Mouse (Mus musculus) heart, embryonic 15.5 days (tissue): ENCODE results near the gene Aldh3b3. TPM values are rescaled to one million over a fixed set of nuclear protein-coding genes. Genes with fewer than 3 reads are reported as not detected.
A peak's percentile ranks its signal among the peaks of the same experiment; 100 is the strongest.

Experiments used
- ATAC-seq: fragments of 200-750 bp; cut with Nextera tagmentation; replicated peaks from 2 replicates; pipeline ENCODE4 v1.8.0; 2017; ENCODE audit warnings: low read depth, moderate TSS enrichment; ENCODE audit not compliant: insufficient number of reproducible peaks, insufficient read depth, low FRiP score
- H3K27ac ChIP-seq: fragments of 300-500 bp; sonication (generic); 2 replicates; pipeline ENCODE4 v1.5.1; 2015; ENCODE audit warnings: mild to moderate bottlenecking, inconsistent platforms
- H3K27me3 ChIP-seq: fragments of 300-500 bp; sonication (generic); 2 replicates; pipeline ENCODE4 v1.6.1; 2015; ENCODE audit warnings: inconsistent platforms
- H3K36me3 ChIP-seq: fragments of 300-500 bp; sonication (generic); 2 replicates; pipeline ENCODE4 v1.6.1; 2015; ENCODE audit warnings: mild to moderate bottlenecking, inconsistent platforms
- H3K4me1 ChIP-seq: fragments of 300-500 bp; sonication (generic); replicated peaks from 2 replicates; pipeline ENCODE4 v1.6.1; 2015; ENCODE audit warnings: inconsistent platforms
- H3K4me2 ChIP-seq: fragments of 300-500 bp; sonication (generic); 2 replicates; pipeline ENCODE4 v1.6.1; 2015; ENCODE audit warnings: inconsistent platforms, mild to moderate bottlenecking, moderate library complexity
- H3K4me3 ChIP-seq: fragments of 300-500 bp; sonication (generic); 2 replicates; pipeline ENCODE4 v1.5.1; 2015; ENCODE audit warnings: mild to moderate bottlenecking, inconsistent platforms
- H3K9ac ChIP-seq: fragments of 300-500 bp; sonication (generic); 2 replicates; pipeline ENCODE4 v1.6.1; 2015; ENCODE audit warnings: mild to moderate bottlenecking, inconsistent platforms
- H3K9me3 ChIP-seq: fragments of 300-500 bp; sonication (generic); replicated peaks from 2 replicates; pipeline ENCODE4 v1.6.1; 2016; ENCODE audit warnings: inconsistent platforms
- WGBS: fragments of 180-500 bp; shearing (Covaris S2); methylation state at CpG from one replicate; pipeline ENCODE4 v1.1.7; 2015; ENCODE audit warnings: mixed read lengths; 5-methylcytosine and 5-hydroxymethylcytosine counted together
- polyA plus RNA-seq: library from polyadenylated mRNA; unstranded; fragments of >200 nt; fragmentation: Nextera tagmentation; extraction: Ambion mirVana; gene quantifications from 2 replicates; pipeline ENCODE4 v1.2.1, GENCODE M21; 2015

The Aldh3b3 gene
- polyA plus RNA-seq, 1 experiment from 2014 or later = not detected

- Histone ChIP-seq H3K4me3 (no peak overlapping the region), H3K9ac (no peak overlapping the region), H3K27ac (no peak overlapping the region), H3K4me1 (peaks cover 7% of the 10 kb centered on the region), H3K4me2 (no peak overlapping the region), H3K9me3 (no peaks in the 10 kb centered on the region), H3K36me3 (no peaks in the 10 kb centered on the region), H3K27me3 (peaks cover 10% of the 10 kb centered on the region; the same call in 1 of the 2 replicates)
- 71% methylated on average over 6 of the region's 6 CpGs for WGBS
- no peak for ATAC-seq
These were observed 36.5 kb downstream of the Aldh3b3 start for GRCm38 (mm10) chr19:3994932-3995331.

GRCm38 (mm10) chr19:3995505-3995904 is 37.1 kb downstream of the Aldh3b3 start:
- H3K4me1 ChIP-seq = peaks cover 7% of the 10 kb centered on the region
- no peak overlapping the region for H3K4me3 ChIP-seq
- ATAC-seq = no peak
- H3K27ac ChIP-seq = no peak overlapping the region
- WGBS = 88% methylated on average over 3 of the region's 3 CpGs
- H3K9me3 ChIP-seq = no peaks in the 10 kb centered on the region
- no peak overlapping the region for H3K4me2 ChIP-seq
- H3K9ac ChIP-seq = no peak overlapping the region
- no peaks in the 10 kb centered on the region for H3K36me3 ChIP-seq
- peaks cover 10% of the 10 kb centered on the region; the same call in 1 of the 2 replicates for H3K27me3 ChIP-seq

GRCm38 (mm10) chr19:3996106-3996505 is 37.7 kb downstream of the Aldh3b3 start:
- Histone ChIP-seq H3K27ac (no peak overlapping the region), H3K27me3 (peaks cover 10% of the 10 kb centered on the region; the same call in 1 of the 2 replicates), H3K9ac (no peak overlapping the region), H3K9me3 (no peaks in the 10 kb centered on the region), H3K4me3 (no peak overlapping the region), H3K4me1 (peaks cover 10% of the 10 kb centered on the region), H3K4me2 (no peak overlapping the region), H3K36me3 (no peaks in the 10 kb centered on the region)
- WGBS = 66% methylated on average over 7 of the region's 7 CpGs
- ATAC-seq = no peak

GRCm38 (mm10) chr19:3996747-3997146 is 38.3 kb downstream of the Aldh3b3 start:
- ATAC-seq = no peak
- H3K27me3 ChIP-seq = peaks cover 10% of the 10 kb centered on the region; the same call in 1 of the 2 replicates
- H3K36me3 ChIP-seq = no peaks in the 10 kb centered on the region
- H3K4me2 ChIP-seq = no peak overlapping the region
- H3K9me3 ChIP-seq = no peaks in the 10 kb centered on the region
- no peak overlapping the region for H3K27ac ChIP-seq
- 75% methylated on average over 8 of the region's 8 CpGs for WGBS
- peaks cover 16% of the 10 kb centered on the region for H3K4me1 ChIP-seq
- no peak overlapping the region for H3K9ac ChIP-seq
- no peak overlapping the region for H3K4me3 ChIP-seq

GRCm38 (mm10) chr19:3997231-3997630 is 38.8 kb downstream of the Aldh3b3 start:
- Histone ChIP-seq H3K9me3 (no peaks in the 10 kb centered on the region), H3K36me3 (no peaks in the 10 kb centered on the region), H3K4me1 (peaks cover 21% of the 10 kb centered on the region), H3K9ac (no peak overlapping the region), H3K27ac (no peak overlapping the region), H3K4me2 (no peak overlapping the region), H3K4me3 (no peak overlapping the region), H3K27me3 (peaks cover 8% of the 10 kb centered on the region; the same call in 1 of the 2 replicates)
- WGBS = 52% methylated on average over 8 of the region's 8 CpGs
- no peak for ATAC-seq

- 73% methylated on average over 8 of the region's 8 CpGs for WGBS
- H3K36me3 ChIP-seq = no peaks in the 10 kb centered on the region
These were observed 39.9 kb downstream of the Aldh3b3 start for GRCm38 (mm10) chr19:3998335-3998734.

GRCm38 (mm10) chr19:3999121-3999730 is 40.8 kb downstream of the Aldh3b3 start:
- Histone ChIP-seq H3K4me3 (peak overlapping the region; percentile 87), H3K27me3 (no peaks in the 10 kb centered on the region), H3K9me3 (no peaks in the 10 kb centered on the region), H3K4me1 (peaks cover 37% of the 10 kb centered on the region), H3K36me3 (no peaks in the 10 kb centered on the region), H3K9ac (peak overlapping the region; percentile 53), H3K4me2 (peak overlapping the region; percentile 95), H3K27ac (no peak overlapping the region)
- ATAC-seq = no peak
- 78% methylated on average over 9 of the region's 9 CpGs for WGBS

More at GRCm38 (mm10) chr19:3998335-3998734, 39.9 kb downstream of the Aldh3b3 start:
- H3K4me1 ChIP-seq = peaks cover 28% of the 10 kb centered on the region
- H3K9ac ChIP-seq = no peak overlapping the region
- H3K9me3 ChIP-seq = no peaks in the 10 kb centered on the region
- peaks cover 2% of the 10 kb centered on the region; the same call in 1 of the 2 replicates for H3K27me3 ChIP-seq
- no peak overlapping the region for H3K27ac ChIP-seq
- H3K4me3 ChIP-seq = no peak overlapping the region
- no peak for ATAC-seq
- no peak overlapping the region for H3K4me2 ChIP-seq

- no peaks in the 10 kb centered on the region for H3K27me3 ChIP-seq
- peak; percentile 85 for ATAC-seq
- under 1% methylated on average over 64 of the region's 64 CpGs for WGBS
- peak within 1 kb of the TSS; percentile 87 for H3K4me3 ChIP-seq
- H3K4me2 ChIP-seq = peak within 1 kb of the TSS; percentile 95
- H3K9ac ChIP-seq = peak within 1 kb of the TSS; percentile 93
- H3K9me3 ChIP-seq = no peaks in the 10 kb centered on the region
- H3K36me3 ChIP-seq = no peaks in the 10 kb centered on the region
- peak within 1 kb of the TSS; percentile 99 for H3K27ac ChIP-seq
- H3K4me1 ChIP-seq = peaks cover 48% of the 10 kb centered on the region
These were observed 41.9 kb downstream of the Aldh3b3 start, which contains the start of the genes Nudt8 and Gm49405 for GRCm38 (mm10) chr19:4000119-4000900. TSS of gene Nudt8 (plus strand) at chr19:4000580. TSS of gene Gm49405 (plus strand) at chr19:4000626.

- peaks cover 4% of the 10 kb centered on the region for H3K36me3 ChIP-seq
- H3K9ac ChIP-seq = peak overlapping the region; percentile 93
- peak overlapping the region; percentile 99 for H3K27ac ChIP-seq
- H3K4me1 ChIP-seq = peaks cover 51% of the 10 kb centered on the region
- peak overlapping the region; percentile 87 for H3K4me3 ChIP-seq
- 18% methylated on average over 17 of the region's 17 CpGs for WGBS
- ATAC-seq = no peak
- no peaks in the 10 kb centered on the region for H3K9me3 ChIP-seq
- no peaks in the 10 kb centered on the region for H3K27me3 ChIP-seq
- H3K4me2 ChIP-seq = peak overlapping the region; percentile 95
These were observed 42.6 kb downstream of the Aldh3b3 start for GRCm38 (mm10) chr19:4000949-4001525.

GRCm38 (mm10) chr19:4001752-4002151 is 43.3 kb downstream of the Aldh3b3 start:
- Histone ChIP-seq H3K4me1 (peaks cover 52% of the 10 kb centered on the region), H3K36me3 (peaks cover 11% of the 10 kb centered on the region), H3K27ac (peak overlapping the region; percentile 99), H3K9ac (no peak overlapping the region; the same call in 1 of the 2 replicates), H3K4me3 (peak overlapping the region; percentile 87; the same call in 1 of the 2 replicates), H3K27me3 (no peaks in the 10 kb centered on the region), H3K4me2 (peak overlapping the region; percentile 95), H3K9me3 (no peaks in the 10 kb centered on the region)
- 64% methylated on average over 5 of the region's 5 CpGs for WGBS
- ATAC-seq = no peak

GRCm38 (mm10) chr19:4003112-4003511 is 44.7 kb downstream of the Aldh3b3 start, which contains the start of gene Doc2g:
TSS of gene Doc2g (plus strand) at chr19:4003313.
- peak within 1 kb of the TSS; percentile 29 for H3K4me3 ChIP-seq
- H3K36me3 ChIP-seq = peaks cover 24% of the 10 kb centered on the region
- peak within 1 kb of the TSS; percentile 99 for H3K27ac ChIP-seq
- ATAC-seq = peak; percentile 58
- H3K4me2 ChIP-seq = peak within 1 kb of the TSS; percentile 58
- WGBS = 47% methylated on average over 1 of the region's 1 CpGs
- H3K9me3 ChIP-seq = no peaks in the 10 kb centered on the region
- H3K27me3 ChIP-seq = no peaks in the 10 kb centered on the region
- peak within 1 kb of the TSS; percentile 48 for H3K9ac ChIP-seq
- H3K4me1 ChIP-seq = peaks cover 52% of the 10 kb centered on the region
